Mouse (Mus musculus) hindbrain, embryonic 16.5 days (tissue): Measurements from ENCODE around the gene Serpinb1c. TPM values are rescaled to one million over a fixed set of nuclear protein-coding genes. Genes with fewer than 3 reads are reported as not detected.
"Not testable (repeated sequence)": the region's sequence is repeated elsewhere in the genome, so short reads cannot be mapped to it uniquely, and the experiment has no call there.

ENCODE experiments used
- ATAC-seq: fragments of 200-750 bp; cut with Nextera tagmentation; 2 replicates; pipeline ENCODE4 v1.8.0; 2017; ENCODE audit warnings: moderate TSS enrichment, moderate library complexity
- H3K27ac ChIP-seq: fragments of 300-500 bp; sonication (generic); 2 replicates; pipeline ENCODE4 v1.5.1; 2014; ENCODE audit warnings: low read depth, mild to moderate bottlenecking, control low read depth, low read length, moderate library complexity
- H3K27me3 ChIP-seq: fragments of 300-500 bp; sonication (generic); replicated peaks from 2 replicates; pipeline ENCODE4 v1.6.1; 2014; ENCODE audit warnings: low read length; ENCODE audit not compliant: control insufficient read depth, insufficient read depth
- H3K36me3 ChIP-seq: fragments of 300-500 bp; sonication (generic); 2 replicates; pipeline ENCODE4 v1.6.1; 2014; ENCODE audit warnings: mild to moderate bottlenecking, low read length, moderate library complexity, mixed read lengths; ENCODE audit not compliant: control insufficient read depth, insufficient read depth
- H3K4me1 ChIP-seq: fragments of 300-500 bp; sonication (generic); 2 replicates; pipeline ENCODE4 v1.6.1; 2014; ENCODE audit warnings: low read depth, low read length; ENCODE audit not compliant: control insufficient read depth, insufficient read depth
- H3K4me2 ChIP-seq: fragments of 300-500 bp; sonication (generic); 2 replicates; pipeline ENCODE4 v1.6.1; 2014; ENCODE audit warnings: mild to moderate bottlenecking, low read length, control low read depth, moderate library complexity
- H3K4me3 ChIP-seq: fragments of 300-500 bp; sonication (generic); 2 replicates; pipeline ENCODE4 v1.5.1; 2014; ENCODE audit warnings: mild to moderate bottlenecking, low read length, control low read depth, moderate library complexity
- H3K9ac ChIP-seq: fragments of 300-500 bp; sonication (generic); 2 replicates; pipeline ENCODE4 v1.6.1; 2014; ENCODE audit warnings: low read depth, mild to moderate bottlenecking, control low read depth, low read length, moderate library complexity
- H3K9me3 ChIP-seq: fragments of 300-500 bp; sonication (generic); 2 replicates; pipeline ENCODE4 v1.6.1; 2014; ENCODE audit warnings: mild to moderate bottlenecking, low read length, moderate library complexity; ENCODE audit not compliant: control insufficient read depth
- WGBS: fragments of 180-500 bp; shearing (Covaris S2); extraction: QIAGEN DNeasy Blood & Tissue Kit; methylation state at CpG from one replicate; pipeline ENCODE4 v1.1.7; 2014; 5-methylcytosine and 5-hydroxymethylcytosine counted together
- polyA plus RNA-seq: library from polyadenylated mRNA; unstranded; fragments of >200 nt; fragmentation: Nextera tagmentation; extraction: Ambion mirVana; gene quantifications from 2 replicates; pipeline ENCODE4 v1.2.1, GENCODE M21; 2015

The Serpinb1c gene
- not detected in 2 replicates for polyA plus RNA-seq

DNA sequence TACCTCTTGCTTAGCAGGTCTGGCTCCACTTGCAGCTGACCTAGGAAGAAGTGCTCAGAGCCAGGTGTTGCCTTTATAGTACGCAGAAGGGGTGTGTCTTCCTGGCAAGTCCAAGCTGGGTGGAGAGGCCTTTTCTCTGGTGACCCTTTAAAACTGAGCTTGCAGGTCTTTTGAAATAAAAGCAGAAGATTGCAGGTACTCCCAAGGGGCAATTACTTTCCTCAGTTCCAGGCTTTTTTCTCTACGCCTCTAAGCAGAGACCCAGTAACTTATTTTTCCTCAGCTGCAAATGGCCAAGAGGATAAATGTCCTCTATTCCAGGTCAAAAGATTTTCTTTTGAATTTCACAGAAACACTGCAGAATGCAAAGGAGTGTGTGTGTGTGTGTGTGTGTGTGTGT, at the start of gene Serpinb1c:
TSS of gene Serpinb1c (minus strand) at position 101 of the 400 bp plus-strand sequence.
- Histone ChIP-seq H3K4me1 (no peaks in the 10 kb centered on the region), H3K27me3 (no peaks in the 10 kb centered on the region), H3K9ac (no peak within 1 kb of the TSS), H3K27ac (no peak within 1 kb of the TSS), H3K4me2 (no peak within 1 kb of the TSS), H3K4me3 (no peak within 1 kb of the TSS), H3K36me3 (no peaks in the 10 kb centered on the region), H3K9me3 (no peaks in the 10 kb centered on the region)
- 82% methylated on average over 2 of the region's 2 CpGs for WGBS
- ATAC-seq = no peak

DNA sequence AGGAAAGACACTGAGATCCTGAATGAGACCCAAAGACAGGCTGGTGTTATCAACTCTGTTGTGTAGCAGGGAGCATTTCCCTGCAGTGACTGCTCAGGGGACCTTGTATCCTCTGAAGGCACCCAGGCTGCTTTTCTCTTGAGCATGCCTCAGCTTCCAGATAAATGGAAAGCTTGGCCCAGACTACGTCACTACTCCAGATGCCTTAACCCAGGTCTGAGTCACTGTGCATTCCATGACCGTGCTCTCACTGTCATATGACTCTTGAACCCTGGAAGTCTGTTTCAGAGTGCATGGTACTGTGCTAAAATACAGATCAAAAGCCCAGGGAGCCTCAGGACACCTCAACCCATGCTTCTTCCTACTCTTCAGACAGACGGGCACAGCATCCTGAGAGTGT, 41.2 kb upstream of the Serpinb1c start:
- not testable (repeated sequence) for H3K36me3 ChIP-seq, H3K4me1 ChIP-seq, H3K27ac ChIP-seq, H3K4me2 ChIP-seq, H3K9ac ChIP-seq, H3K4me3 ChIP-seq, H3K27me3 ChIP-seq, ATAC-seq, H3K9me3 ChIP-seq
- 87% methylated on average over 3 of the region's 3 CpGs for WGBS

DNA sequence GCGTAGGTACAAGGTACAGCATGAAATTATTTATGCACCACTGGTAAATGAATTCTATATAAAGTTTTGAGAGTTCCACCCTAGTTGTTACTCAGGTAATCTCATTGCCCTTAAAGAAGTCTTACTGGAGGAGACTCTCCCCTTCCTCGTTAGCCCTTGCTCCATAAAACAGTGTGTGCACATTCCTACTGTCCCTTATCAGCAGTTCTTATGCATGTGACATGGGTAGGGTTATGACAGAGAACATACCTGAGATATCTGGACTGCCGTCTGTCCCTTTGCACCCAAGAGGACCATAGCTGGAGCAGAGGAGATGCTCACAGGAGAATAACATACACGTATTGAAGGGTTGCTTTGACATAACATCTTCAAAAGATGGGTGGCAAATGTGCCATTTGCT, 40.3 kb upstream of the Serpinb1c start:
- WGBS = 86% methylated on average over 4 of the region's 4 CpGs
- not testable (repeated sequence) for H3K4me3 ChIP-seq, H3K4me1 ChIP-seq, ATAC-seq, H3K36me3 ChIP-seq, H3K27me3 ChIP-seq, H3K9ac ChIP-seq, H3K27ac ChIP-seq, H3K9me3 ChIP-seq, H3K4me2 ChIP-seq

DNA sequence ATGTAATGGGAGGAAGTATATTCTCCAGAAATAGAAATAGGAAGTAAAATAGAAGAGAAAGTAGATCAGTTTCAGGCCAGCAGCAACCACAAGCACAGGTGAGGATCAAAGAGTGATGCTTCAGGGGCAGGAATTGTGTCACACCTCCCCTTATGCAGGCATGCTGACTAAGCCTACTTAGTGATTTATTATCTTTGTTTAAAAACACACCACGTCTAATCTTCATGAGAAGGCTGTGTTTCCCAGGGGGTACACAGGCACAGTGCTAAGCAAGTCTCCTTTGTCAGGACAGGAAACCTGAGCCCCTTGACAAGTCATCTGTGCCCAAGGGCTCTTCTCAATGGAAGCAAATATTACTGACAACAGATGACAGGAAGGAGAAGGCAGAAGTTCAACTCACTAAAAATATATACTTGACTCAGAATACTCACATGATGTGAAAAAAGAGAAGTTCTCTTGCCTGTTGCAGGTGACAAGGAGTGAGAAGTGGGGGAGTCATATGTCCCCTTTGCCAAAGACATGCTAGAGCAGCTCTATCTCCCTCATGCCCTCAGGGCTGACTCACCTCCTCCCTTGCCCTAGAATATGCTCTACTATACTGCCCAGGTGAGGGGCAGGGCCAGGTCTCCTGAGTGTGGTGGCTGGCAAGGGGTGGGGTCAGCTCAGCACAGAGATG, 36.8 kb upstream of the Serpinb1c start:
- H3K4me3 ChIP-seq = no peak overlapping the region
- no peaks in the 10 kb centered on the region for H3K36me3 ChIP-seq
- H3K9ac ChIP-seq = no peak overlapping the region
- no peak overlapping the region for H3K27ac ChIP-seq
- H3K4me2 ChIP-seq = no peak overlapping the region
- WGBS = 38% methylated on average over 1 of the region's 1 CpGs
- H3K27me3 ChIP-seq = no peaks in the 10 kb centered on the region
- no peaks in the 10 kb centered on the region for H3K9me3 ChIP-seq
- ATAC-seq = no peak
- no peaks in the 10 kb centered on the region for H3K4me1 ChIP-seq

DNA sequence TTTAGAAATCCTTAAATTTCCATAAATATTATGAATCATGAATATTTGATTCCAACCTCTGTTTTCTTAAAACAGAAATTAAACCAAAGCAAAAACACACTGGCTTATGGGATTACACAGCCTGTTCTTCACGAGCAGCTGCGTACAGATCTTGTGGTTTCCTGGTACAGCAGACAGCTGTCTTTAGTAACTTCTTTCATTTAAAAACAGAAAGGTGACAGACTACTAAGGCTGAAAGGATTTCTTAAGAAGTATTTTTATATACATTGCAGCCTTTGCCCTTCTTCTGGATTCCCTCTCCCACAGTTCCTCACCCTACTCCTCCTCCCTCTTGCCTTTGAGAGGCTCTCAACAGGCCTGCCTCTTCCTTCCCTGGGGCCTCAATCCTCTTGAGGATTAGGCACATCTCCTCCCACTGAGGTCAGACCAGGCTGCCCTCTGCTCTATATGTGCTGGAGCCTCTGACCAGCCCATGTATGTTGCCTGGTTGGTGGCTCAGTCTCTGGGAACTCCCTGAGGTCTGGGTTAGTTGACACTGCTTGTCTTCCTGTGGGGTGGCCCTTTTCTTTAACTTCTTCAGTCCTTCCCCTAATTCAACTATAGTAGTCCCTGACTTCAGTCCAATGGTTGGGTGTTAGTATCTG, 31.2 kb upstream of the Serpinb1c start:
- Histone ChIP-seq H3K4me2 (no peak overlapping the region), H3K27ac (no peak overlapping the region), H3K27me3 (no peaks in the 10 kb centered on the region), H3K4me1 (no peaks in the 10 kb centered on the region), H3K9ac (no peak overlapping the region), H3K36me3 (no peaks in the 10 kb centered on the region), H3K4me3 (no peak overlapping the region), H3K9me3 (no peaks in the 10 kb centered on the region)
- WGBS = 89% methylated on average over 2 of the region's 2 CpGs
- no peak for ATAC-seq

DNA sequence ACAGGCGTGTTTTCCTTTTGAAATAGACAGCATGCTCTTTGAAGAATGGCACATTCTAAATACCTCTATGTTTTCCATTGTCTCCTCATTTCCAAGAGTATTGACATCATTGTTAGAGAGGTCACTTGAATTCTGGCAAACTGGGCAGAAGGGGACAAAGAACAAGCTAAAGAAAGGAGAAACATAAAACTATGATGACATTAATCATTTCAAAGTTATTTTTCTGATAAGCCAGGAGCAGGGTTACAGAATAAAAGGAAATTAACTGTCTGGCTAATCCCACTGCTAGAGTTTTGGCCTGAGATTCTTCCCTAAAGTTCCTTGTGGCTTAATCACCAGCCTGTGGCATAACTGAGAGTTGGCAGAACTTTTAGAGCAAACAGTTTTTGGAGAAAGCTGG, 29.2 kb upstream of the Serpinb1c start:
- H3K4me1 ChIP-seq = no peaks in the 10 kb centered on the region
- 66% methylated on average over 1 of the region's 1 CpGs for WGBS
- no peak for ATAC-seq

DNA sequence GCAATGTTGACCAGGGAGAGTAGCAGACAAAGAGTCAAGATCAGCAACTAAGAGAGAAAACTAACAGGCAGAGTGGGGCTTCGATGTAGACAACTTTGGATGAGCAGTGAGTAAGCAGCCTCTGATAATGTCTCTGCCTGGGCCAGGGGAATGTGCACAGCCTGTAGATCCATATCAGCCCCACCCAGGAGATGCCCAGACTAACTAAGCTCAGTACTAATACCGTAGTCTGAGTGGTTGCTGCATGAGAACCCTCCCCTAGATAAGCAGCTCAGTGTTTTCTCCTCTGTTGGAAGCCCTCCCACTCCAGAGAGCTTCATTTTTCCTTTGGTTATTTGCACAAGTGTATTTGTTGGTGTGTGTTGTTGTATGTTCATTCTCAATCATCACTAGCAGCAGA, 28.6 kb upstream of the Serpinb1c start:
- H3K4me2 ChIP-seq = no peak overlapping the region
- H3K4me3 ChIP-seq = no peak overlapping the region
- H3K36me3 ChIP-seq = no peaks in the 10 kb centered on the region
- no peak overlapping the region for H3K9ac ChIP-seq
- H3K4me1 ChIP-seq = no peaks in the 10 kb centered on the region
- no peaks in the 10 kb centered on the region for H3K9me3 ChIP-seq
- WGBS = 85% methylated on average over 2 of the region's 2 CpGs
- H3K27ac ChIP-seq = no peak overlapping the region
- H3K27me3 ChIP-seq = no peaks in the 10 kb centered on the region
- no peak for ATAC-seq

More for the DNA sequence above, 29.2 kb upstream of the Serpinb1c start:
- no peak overlapping the region for H3K9ac ChIP-seq
- no peaks in the 10 kb centered on the region for H3K36me3 ChIP-seq
- no peaks in the 10 kb centered on the region for H3K9me3 ChIP-seq
- H3K27ac ChIP-seq = no peak overlapping the region
- no peaks in the 10 kb centered on the region for H3K27me3 ChIP-seq
- no peak overlapping the region for H3K4me3 ChIP-seq
- H3K4me2 ChIP-seq = no peak overlapping the region

DNA sequence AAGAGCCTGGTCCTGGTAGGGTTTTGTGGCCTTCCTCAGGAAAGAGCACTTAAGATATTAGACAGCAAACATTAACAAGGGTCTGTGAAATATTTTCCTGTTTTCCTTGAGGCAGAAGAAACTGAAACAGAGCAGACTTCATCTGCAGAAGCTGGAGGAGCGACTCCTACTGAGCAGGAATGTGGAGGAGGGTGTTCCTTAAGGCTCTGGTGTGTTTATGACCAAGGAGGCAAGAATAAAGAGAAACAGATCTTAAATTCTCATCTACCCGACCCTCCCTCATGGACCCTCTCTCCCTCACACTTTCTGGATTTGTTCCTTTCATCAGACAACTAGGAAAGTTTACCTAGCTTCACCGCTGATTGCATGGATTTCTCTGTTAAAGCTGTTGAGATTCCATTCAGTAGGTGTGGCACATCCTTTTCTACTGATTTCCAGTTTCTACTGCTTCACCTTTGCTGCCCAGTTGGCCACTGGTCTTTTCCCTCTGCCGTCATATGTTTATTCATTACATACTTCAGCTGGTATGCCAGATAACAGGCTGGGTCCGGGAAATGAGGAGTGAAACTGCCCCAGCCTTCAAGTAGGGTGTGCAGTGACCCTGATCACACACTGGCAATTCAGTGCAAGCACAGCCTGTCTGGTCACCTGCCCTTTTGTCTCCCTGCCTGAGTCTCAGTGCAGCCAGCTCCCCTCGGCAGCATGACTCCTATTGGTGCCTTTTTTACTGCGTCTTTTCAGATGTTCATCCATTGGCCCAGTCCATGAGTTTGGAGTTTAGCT, 26.8 kb upstream of the Serpinb1c start:
- no peaks in the 10 kb centered on the region for H3K27me3 ChIP-seq

DNA sequence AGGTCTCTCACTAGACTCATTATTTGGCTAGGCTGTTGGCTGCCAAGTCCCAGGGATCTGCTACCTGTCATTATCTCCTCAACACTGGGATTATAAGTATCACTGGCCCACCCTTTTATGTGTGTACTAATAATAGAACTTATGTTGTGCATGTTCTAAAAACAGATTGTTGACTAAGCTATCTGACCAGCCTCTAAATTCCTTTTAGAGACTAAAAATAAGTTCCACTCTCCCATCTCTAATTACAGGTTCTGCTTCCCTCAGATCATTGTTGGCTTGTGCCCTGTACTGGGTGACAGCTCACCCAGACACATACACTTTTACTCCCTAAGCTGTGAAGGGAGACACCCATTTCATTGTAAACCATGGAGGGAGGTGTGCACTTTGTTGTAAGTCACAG, 24.6 kb upstream of the Serpinb1c start:
- H3K4me3 ChIP-seq = no peak overlapping the region
- no peaks in the 10 kb centered on the region for H3K9me3 ChIP-seq
- no peak for ATAC-seq
- no peak overlapping the region for H3K9ac ChIP-seq
- no peaks in the 10 kb centered on the region for H3K4me1 ChIP-seq
- no peaks in the 10 kb centered on the region for H3K27me3 ChIP-seq
- H3K4me2 ChIP-seq = no peak overlapping the region
- H3K27ac ChIP-seq = no peak overlapping the region
- no peaks in the 10 kb centered on the region for H3K36me3 ChIP-seq

More for the DNA sequence above, 26.8 kb upstream of the Serpinb1c start:
- no peak overlapping the region for H3K4me2 ChIP-seq
- no peak for ATAC-seq
- H3K4me1 ChIP-seq = no peaks in the 10 kb centered on the region
- no peak overlapping the region for H3K4me3 ChIP-seq
- no peaks in the 10 kb centered on the region for H3K36me3 ChIP-seq
- no peak overlapping the region for H3K27ac ChIP-seq
- H3K9ac ChIP-seq = no peak overlapping the region
- WGBS = 64% methylated on average over 7 of the region's 7 CpGs
- no peaks in the 10 kb centered on the region for H3K9me3 ChIP-seq
